Mouse (Mus musculus) limb, embryonic 11.5 days (tissue): ENCODE data around the gene Numa1. TPM values are rescaled to one million over a fixed set of nuclear protein-coding genes. Genes with fewer than 3 reads are reported as not detected.

Experiments used
- ATAC-seq: fragments of 200-750 bp; cut with Nextera tagmentation; 2 replicates; pipeline ENCODE4 v1.8.0; 2017; ENCODE audit warnings: low read depth; ENCODE audit not compliant: insufficient number of reproducible peaks, low FRiP score, low TSS enrichment
- DNase-seq: peaks from one replicate; pipeline ENCODE4 v3.0.0-alpha.2; 2015; ENCODE audit warnings: low spot score
- H3K27ac ChIP-seq: fragments of 300-500 bp; sonication (generic); replicated peaks from 2 replicates; pipeline ENCODE4 v1.5.1; 2014; ENCODE audit warnings: low read depth, mild to moderate bottlenecking, low read length
- H3K27me3 ChIP-seq: fragments of 300-500 bp; sonication (generic); 2 replicates; pipeline ENCODE4 v1.6.1; 2014; ENCODE audit warnings: mild to moderate bottlenecking, low read length, mixed read lengths; ENCODE audit not compliant: control insufficient read depth, insufficient read depth
- H3K36me3 ChIP-seq: fragments of 300-500 bp; sonication (generic); 2 replicates; pipeline ENCODE4 v1.6.1; 2014; ENCODE audit warnings: mild to moderate bottlenecking, low read length, moderate library complexity, mixed read lengths; ENCODE audit not compliant: control insufficient read depth, insufficient read depth
- H3K4me1 ChIP-seq: fragments of 300-500 bp; sonication (generic); 2 replicates; pipeline ENCODE4 v1.6.1; 2014; ENCODE audit warnings: low read length, mixed read lengths; ENCODE audit not compliant: control insufficient read depth, insufficient read depth
- H3K4me2 ChIP-seq: fragments of 300-500 bp; sonication (generic); 2 replicates; pipeline ENCODE4 v1.6.1; 2014; ENCODE audit warnings: low read depth, mild to moderate bottlenecking, moderate library complexity; ENCODE audit not compliant: severe bottlenecking
- H3K4me3 ChIP-seq: fragments of 300-500 bp; sonication (generic); 2 replicates; pipeline ENCODE4 v1.5.1; 2014; ENCODE audit warnings: low read depth, low read length
- H3K9ac ChIP-seq: fragments of 300-500 bp; sonication (generic); 2 replicates; pipeline ENCODE4 v1.6.1; 2014; ENCODE audit warnings: mild to moderate bottlenecking, low read length
- H3K9me3 ChIP-seq: fragments of 300-500 bp; sonication (generic); 2 replicates; pipeline ENCODE4 v1.6.1; 2016; ENCODE audit warnings: low read length; ENCODE audit not compliant: control insufficient read depth
- WGBS: fragments of 180-500 bp; shearing (Covaris S2); extraction: QIAGEN DNeasy Blood & Tissue Kit; methylation state at CpG from one replicate; pipeline ENCODE4 v1.1.7; 2014; 5-methylcytosine and 5-hydroxymethylcytosine counted together
- polyA plus RNA-seq: library from polyadenylated mRNA; unstranded; fragments of >200 nt; fragmentation: Nextera tagmentation; extraction: Ambion mirVana; gene quantifications from 2 replicates; pipeline ENCODE4 v1.2.1, GENCODE M21; 2014

Gene Numa1
- polyA plus RNA-seq, 1 experiment from 2014 or later: 130 TPM

GRCm38 (mm10) chr7:101971721-101972120 lies 37.8 kb downstream of the Numa1 start:
- Histone ChIP-seq H3K27ac (peak overlapping the region; percentile 100), H3K9me3 (no peaks in the 10 kb centered on the region), H3K36me3 (no peaks in the 10 kb centered on the region), H3K4me2 (peak overlapping the region; percentile 71), H3K4me1 (peaks cover 32% of the 10 kb centered on the region), H3K9ac (peak overlapping the region; percentile 92), H3K27me3 (no peaks in the 10 kb centered on the region), H3K4me3 (peak overlapping the region; percentile 79)
- 57% methylated on average over 2 of the region's 2 CpGs for WGBS
- ATAC-seq: no peak
- DNase-seq: no peak

GRCm38 (mm10) chr7:101973730-101974129 lies 39.8 kb downstream of the Numa1 start:
- Histone ChIP-seq H3K9me3 (no peaks in the 10 kb centered on the region), H3K4me1 (peaks cover 30% of the 10 kb centered on the region), H3K36me3 (no peaks in the 10 kb centered on the region; the same call in 1 of the 2 replicates), H3K4me3 (no peak overlapping the region), H3K27me3 (no peaks in the 10 kb centered on the region), H3K4me2 (peak overlapping the region; percentile 39), H3K27ac (peak overlapping the region; percentile 79), H3K9ac (no peak overlapping the region)
- peak; percentile 62 for DNase-seq
- 9% methylated on average over 3 of the region's 3 CpGs for WGBS
- peak; percentile 29; the same call in 1 of the 2 replicates for ATAC-seq

DNA sequence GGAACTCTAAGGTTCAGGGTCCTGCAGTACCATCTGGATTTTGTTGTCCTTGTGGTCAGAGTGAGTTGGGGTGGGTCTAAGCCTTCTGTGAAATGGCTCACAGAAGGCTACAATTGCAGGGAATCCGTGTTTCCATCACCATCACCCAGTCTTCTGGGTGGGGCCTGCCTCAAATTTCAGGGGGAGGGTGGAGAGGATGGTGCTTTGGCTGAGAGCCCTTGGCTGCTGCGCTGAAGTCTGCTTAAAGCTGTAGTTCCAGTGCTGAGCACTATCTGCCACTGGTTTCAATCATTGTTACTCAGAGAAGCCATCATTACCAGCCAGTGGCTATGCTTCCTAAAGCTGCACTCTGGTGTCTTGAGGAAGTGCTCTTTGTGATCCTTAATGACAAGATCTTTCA lies 40.6 kb downstream of the Numa1 start:
- no peak overlapping the region for H3K9ac ChIP-seq
- 16% methylated on average over 2 of the region's 2 CpGs for WGBS
- no peak overlapping the region for H3K4me3 ChIP-seq
- H3K4me1 ChIP-seq: peaks cover 26% of the 10 kb centered on the region
- no peaks in the 10 kb centered on the region for H3K27me3 ChIP-seq
- DNase-seq (no peak), ATAC-seq (no peak)
- no peaks in the 10 kb centered on the region for H3K9me3 ChIP-seq
- no peaks in the 10 kb centered on the region; the same call in 1 of the 2 replicates for H3K36me3 ChIP-seq
- no peak overlapping the region; the same call in 1 of the 2 replicates for H3K27ac ChIP-seq
- no peak overlapping the region for H3K4me2 ChIP-seq

GRCm38 (mm10) chr7:101982735-101983134 lies 48.8 kb downstream of the Numa1 start:
- Histone ChIP-seq H3K36me3 (peaks cover 6% of the 10 kb centered on the region; the same call in 1 of the 2 replicates), H3K4me2 (no peak overlapping the region)

DNA sequence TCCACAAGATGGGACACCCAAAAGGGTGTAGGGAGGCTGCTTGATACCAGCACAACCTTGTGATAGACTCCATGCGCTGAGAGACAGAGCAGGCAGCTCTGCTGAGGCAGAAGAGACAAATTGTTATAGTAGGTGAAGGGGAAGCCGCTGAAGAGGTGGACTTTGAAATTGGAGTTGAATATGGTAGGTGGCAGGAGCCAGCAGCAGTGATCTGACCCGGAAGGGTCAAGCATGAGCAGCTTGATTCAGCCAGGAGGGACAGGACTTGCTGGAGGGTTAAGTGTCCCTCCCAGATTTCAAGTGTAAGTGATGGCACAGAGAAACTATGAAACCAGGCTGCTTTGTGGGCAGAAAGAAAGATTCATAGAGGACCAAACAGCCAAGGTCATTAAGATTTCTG lies 51.2 kb downstream of the Numa1 start:
- Histone ChIP-seq H3K36me3 (peaks cover 14% of the 10 kb centered on the region; the same call in 1 of the 2 replicates), H3K9ac (no peak overlapping the region), H3K9me3 (no peaks in the 10 kb centered on the region), H3K27ac (no peak overlapping the region), H3K27me3 (no peaks in the 10 kb centered on the region), H3K4me2 (no peak overlapping the region), H3K4me1 (no peaks in the 10 kb centered on the region), H3K4me3 (no peak overlapping the region)
- 83% methylated on average over 3 of the region's 3 CpGs for WGBS
- no peak for ATAC-seq
- DNase-seq: no peak

More at GRCm38 (mm10) chr7:101982735-101983134, 48.8 kb downstream of the Numa1 start:
- H3K9me3 ChIP-seq: no peaks in the 10 kb centered on the region
- ATAC-seq (no peak), DNase-seq (no peak)
- H3K4me1 ChIP-seq: no peaks in the 10 kb centered on the region
- H3K27ac ChIP-seq: no peak overlapping the region
- no peak overlapping the region for H3K9ac ChIP-seq
- no peaks in the 10 kb centered on the region for H3K27me3 ChIP-seq
- 68% methylated on average over 1 of the region's 1 CpGs for WGBS
- no peak overlapping the region for H3K4me3 ChIP-seq

- DNase-seq (no peak), ATAC-seq (no peak)
- no peaks in the 10 kb centered on the region for H3K9me3 ChIP-seq
- no peak overlapping the region for H3K4me2 ChIP-seq
- no peak overlapping the region for H3K4me3 ChIP-seq
- 100% methylated on average over 3 of the region's 3 CpGs for WGBS
- no peaks in the 10 kb centered on the region for H3K27me3 ChIP-seq
- H3K9ac ChIP-seq: no peak overlapping the region
- H3K27ac ChIP-seq: no peak overlapping the region
- H3K36me3 ChIP-seq: peaks cover 43% of the 10 kb centered on the region
- no peaks in the 10 kb centered on the region for H3K4me1 ChIP-seq
These were observed 60.3 kb downstream of the Numa1 start for GRCm38 (mm10) chr7:101994241-101994640.

DNA sequence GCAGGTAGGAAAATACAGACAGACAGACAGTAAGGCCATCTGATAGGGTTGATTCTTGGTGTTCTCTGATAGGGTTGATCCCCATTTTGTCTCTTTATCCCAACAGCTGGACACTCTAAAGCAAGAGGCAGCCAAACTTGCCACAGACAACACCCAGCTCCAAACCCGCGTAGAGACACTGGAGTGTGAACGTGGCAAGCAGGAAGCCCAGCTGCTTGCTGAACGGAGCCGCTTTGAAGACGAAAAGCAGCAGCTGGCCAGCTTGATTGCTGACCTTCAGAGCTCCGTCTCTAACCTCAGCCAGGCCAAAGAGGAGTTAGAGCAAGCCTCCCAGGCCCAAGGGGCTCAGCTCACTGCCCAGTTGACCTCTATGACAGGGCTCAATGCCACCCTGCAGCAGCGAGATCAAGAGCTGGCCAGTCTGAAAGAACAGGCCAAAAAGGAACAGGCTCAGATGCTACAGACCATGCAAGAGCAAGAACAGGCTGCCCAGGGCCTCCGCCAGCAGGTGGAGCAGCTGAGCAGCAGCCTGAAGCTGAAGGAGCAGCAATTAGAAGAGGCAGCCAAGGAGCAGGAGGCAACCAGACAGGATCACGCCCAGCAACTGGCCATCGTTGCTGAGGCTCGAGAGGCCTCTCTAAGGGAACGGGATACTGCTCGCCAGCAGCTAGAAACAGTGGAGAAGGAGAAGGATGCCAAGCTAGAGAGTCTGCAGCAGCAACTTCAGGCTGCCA lies 64.5 kb downstream of the Numa1 start:
- H3K27me3 ChIP-seq: no peaks in the 10 kb centered on the region
- no peak overlapping the region for H3K4me2 ChIP-seq
- no peaks in the 10 kb centered on the region for H3K9me3 ChIP-seq
- ATAC-seq: no peak
- no peak overlapping the region for H3K27ac ChIP-seq
- H3K4me1 ChIP-seq: no peaks in the 10 kb centered on the region
- DNase-seq: peak; percentile 85
- peaks cover 65% of the 10 kb centered on the region for H3K36me3 ChIP-seq
- 69% methylated on average over 14 of the region's 14 CpGs for WGBS
- H3K9ac ChIP-seq: no peak overlapping the region
- H3K4me3 ChIP-seq: no peak overlapping the region

DNA sequence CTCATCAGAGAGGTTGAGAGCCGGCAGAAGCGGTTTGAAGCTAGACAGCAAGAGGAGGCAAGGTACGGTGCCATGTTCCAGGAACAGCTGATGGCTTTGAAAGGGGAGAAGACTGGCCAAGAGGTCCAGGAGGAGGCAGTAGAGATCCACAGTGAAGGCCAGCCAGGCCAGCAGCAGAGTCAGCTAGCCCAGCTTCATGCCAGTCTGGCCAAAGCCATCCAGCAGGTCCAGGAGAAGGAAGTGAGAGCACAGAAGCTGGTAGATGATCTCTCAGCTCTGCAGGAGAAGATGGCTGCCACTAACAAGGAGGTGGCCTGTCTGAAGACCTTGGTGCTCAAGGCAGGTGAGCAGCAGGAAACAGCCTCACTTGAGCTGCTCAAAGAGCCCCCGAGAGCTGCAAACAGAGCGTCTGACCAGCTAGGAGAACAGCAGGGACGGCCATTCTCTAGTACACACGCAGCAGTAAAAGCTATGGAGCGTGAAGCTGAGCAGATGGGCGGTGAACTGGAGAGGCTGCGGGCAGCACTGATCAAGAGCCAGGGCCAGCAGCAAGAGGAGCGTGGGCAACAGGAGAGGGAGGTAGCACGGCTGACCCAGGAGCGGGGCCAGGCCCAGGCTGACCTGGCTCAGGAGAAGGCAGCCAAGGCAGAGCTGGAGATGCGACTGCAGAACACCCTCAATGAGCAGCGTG lies 65.7 kb downstream of the Numa1 start:
- H3K4me2 ChIP-seq: no peak overlapping the region
- no peak overlapping the region for H3K9ac ChIP-seq
- 94% methylated on average over 15 of the region's 15 CpGs for WGBS
- no peaks in the 10 kb centered on the region for H3K27me3 ChIP-seq
- H3K9me3 ChIP-seq: no peaks in the 10 kb centered on the region
- peaks cover 62% of the 10 kb centered on the region for H3K36me3 ChIP-seq
- no peaks in the 10 kb centered on the region for H3K4me1 ChIP-seq
- H3K27ac ChIP-seq: no peak overlapping the region
- ATAC-seq (no peak), DNase-seq (no peak)
- H3K4me3 ChIP-seq: no peak overlapping the region
